Mouse (Mus musculus) embryo, embryonic 10 days (tissue): Measurements from ENCODE around the gene Mylip.

Experiments
- DNase-seq: peaks from one replicate; pipeline ENCODE4 v3.0.0-alpha.2; 2015; ENCODE audit warnings: low spot score

Gene Mylip

GRCm38 (mm10) chr13:45390962-45391853 lies 1.7 kb downstream of the Mylip start:
- peak; percentile 73 for DNase-seq

DNA sequence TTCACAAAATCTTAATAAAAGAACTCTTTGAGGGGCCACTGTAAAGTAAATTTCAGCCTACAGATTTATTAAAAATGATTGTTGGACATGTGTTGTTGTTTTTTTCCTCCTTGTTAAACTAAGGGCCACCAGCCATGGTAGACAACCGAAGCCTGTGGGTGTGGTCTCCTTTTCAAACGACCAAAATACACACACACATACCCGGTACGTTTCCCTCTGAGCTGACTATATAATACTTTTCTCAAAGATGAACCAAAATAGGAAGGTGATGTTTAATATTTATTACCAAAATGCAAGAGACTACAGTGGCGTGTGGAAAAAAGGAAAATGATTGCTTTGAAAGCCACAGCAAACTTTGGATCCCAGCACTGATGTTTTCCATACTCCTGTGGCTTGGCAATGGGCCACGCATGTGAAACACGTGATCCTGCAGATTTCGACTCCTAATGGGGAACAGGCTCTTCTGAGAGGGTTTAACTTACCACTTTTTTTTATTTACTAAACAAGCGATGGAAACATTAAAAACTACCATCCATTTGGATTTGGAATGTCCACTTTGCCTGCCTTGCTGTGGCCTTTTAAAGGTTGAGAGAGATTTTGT lies 2.4 kb downstream of the Mylip start:
- no peak for DNase-seq

DNA sequence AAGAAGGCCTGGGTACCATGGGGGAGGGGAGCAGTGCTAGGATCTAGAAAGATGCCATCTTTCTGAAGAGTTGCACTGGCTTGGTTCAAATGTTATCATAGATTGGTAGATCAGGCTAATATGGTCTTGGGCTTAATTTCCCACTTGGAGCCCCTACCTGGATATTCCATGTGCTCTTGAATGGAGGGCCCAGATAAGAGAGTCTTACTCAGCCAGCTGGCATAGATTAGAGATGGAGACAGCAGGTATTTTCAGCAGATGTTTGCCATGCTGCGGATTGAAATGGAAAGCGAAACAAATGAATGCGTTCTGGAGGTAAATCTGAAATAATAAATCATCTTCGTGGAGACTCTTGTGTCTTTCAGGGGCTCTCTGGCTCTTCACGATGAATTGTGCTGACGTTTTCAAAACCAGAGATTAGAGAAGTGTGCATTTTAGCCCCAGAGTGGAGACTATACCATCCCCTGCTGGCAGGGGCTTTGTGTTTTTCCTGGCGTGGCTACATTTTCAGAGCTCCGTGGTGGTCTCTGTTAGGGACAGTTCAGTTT lies 4.8 kb downstream of the Mylip start:
- no peak for DNase-seq

DNA sequence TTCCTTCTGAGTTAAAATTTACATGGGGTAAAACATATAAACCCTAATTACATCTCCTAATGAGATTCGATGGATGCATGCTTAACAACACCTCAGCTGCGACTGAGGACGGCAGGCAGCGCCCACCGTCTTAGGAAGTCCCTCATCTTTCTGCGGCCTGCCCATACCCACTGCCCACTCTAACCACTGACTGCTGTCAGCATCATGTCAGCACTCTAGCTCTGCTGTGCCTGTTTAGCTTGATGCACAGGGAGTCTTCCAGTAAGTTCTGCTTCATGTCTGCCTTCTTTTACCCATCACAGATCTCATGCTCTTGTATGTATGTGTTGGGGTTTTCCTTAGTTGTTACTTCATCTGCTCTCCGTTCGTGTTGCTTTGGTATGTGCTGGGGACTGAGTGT lies 7.2 kb downstream of the Mylip start:
- DNase-seq, result no peak

DNA sequence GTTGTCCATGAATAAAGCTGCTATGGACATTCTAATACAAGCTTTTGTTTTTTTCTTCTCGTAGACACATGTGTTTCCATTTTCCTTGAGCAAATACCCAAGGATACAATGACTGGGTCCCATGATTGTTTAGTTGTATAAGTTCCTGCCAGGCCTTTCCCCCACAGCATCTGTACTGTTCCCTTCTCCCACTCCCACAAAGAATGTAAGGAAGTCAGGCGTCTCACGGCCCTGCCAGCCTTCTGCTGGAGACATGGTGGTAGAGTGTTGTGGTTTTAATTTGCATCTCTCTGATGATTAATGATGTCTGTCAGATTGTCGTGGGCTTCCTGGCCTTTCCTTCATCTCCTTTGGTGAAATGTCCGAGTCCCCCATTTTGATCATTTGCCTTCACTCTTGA lies 7.7 kb downstream of the Mylip start:
- peak; percentile 46 for DNase-seq

- peak; percentile 60 for DNase-seq
Measured at GRCm38 (mm10) chr13:45397896-45398805, 8.6 kb downstream of the Mylip start.

DNA sequence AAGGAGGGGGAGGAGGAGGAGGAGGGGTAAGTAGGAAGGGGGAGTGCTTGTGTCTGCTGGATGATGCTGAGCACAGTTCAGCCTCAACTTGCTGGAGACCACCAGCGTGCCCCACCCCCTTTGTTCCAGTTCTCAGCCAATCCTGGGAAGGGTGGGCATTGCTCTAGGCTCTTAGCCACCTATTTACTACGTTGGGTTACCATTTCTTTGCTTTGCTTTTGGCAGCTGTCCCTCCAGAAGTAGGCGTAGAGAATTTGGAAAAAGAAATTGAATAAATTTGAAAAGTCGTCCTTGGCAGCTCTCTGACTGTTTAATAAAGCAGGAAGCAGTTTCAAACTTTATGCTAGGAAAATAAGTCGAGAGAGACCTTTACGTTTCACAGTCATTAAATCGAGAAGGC lies 11.2 kb downstream of the Mylip start:
- DNase-seq, result no peak

DNA sequence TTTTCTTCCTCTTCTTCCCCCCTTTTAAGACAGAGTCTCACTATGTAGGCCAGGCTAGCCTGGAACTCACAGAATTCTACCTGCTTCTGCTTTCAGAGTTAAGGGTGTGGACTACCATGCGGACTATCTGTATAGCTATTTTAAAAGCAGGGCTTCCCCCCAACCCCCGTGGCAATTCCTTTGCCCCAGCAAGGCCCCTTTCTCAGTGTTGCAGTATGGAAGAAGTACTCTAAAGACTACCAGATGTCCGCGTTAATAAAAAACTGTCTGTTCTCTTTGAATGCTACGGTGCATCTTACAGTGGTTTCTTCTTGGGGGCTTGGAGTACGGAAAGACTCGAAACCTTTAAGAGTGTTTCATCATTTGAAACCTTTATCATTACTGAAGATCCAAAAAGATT lies 12.3 kb downstream of the Mylip start:
- no peak for DNase-seq

DNA sequence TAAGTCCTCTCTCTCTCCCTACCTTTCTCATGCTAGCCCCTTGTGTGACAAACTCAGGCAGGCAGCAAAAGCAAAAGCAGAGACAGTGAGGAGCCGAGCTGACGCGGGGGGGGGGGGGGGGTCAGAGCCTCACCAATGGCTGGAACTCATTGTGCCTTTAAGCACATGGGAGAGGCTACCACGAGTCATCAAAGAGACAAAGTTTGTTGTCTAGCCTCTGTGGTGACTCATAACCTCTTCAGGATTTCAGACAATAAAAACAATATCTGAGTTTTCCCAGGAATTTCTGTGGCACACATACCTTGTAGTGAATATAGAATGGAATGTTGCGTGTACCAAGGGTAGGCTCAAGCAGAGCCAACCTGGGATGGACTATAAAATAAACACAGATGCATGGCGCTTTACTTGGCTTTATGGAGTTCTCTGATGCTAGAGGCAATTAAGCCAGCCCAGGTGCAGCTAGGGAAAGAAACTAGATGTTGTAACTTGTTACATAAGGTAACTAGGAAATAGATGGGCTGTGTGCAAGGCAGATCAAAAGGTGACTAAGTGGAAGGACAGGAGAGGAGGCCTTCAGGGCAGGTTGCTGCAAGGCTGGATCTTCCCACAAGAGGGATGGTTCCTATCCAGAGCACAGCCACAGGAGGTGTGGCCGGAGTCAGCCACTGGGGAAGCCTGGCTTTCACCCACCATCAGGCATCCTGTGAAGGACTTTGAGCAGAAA lies 12.9 kb downstream of the Mylip start:
- DNase-seq, result no peak

DNA sequence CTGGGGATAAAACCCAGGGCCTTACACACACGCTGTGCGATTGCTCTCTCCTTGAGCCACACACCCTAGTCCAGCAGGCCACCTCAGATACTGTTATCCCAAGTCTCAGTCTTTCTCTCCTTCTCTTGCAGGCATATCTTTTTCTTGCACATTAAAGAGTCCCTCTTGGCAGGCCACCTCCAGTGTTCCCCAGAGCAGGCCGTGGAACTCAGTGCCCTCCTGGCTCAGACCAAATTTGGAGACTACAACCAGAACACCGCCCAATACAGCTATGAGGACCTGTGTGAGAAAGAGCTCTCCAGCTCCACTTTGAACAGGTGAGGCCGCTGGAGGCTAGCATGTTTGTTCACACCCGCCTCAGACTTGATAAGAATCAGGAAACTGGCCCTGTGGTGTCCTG lies 14.7 kb downstream of the Mylip start:
- no peak for DNase-seq

DNA sequence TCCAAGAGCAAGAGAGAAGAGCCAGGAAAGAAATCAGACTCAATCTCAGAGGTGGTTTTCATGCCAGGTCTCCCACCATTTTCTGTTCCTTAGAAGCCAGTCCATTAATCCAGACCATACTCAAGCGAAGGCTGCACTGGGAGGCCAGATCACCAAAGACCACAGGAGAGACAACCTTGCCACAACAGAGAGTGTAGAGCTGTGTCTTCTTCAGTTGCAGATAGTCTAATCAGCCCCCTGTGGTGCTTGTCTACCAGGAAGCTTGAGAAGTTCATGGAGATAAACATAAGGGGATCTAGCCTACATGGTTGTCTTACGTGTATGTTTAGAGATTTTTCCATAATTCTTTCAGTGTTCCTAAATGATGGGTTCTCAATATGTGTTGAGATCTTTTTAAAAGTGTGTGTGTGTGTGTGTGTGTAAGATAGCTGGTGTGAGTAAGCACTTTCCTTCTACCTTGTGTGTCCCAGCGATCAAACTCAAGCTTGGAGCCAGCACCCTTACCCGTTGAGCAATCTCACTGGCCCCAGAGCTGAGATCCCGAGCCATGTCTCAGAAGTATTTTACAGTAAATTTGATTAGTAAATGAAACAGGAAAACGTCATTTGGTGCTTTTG lies 15.8 kb downstream of the Mylip start:
- DNase-seq, result no peak

GRCm38 (mm10) chr13:45406289-45406688 lies 16.7 kb downstream of the Mylip start:
- no peak for DNase-seq

GRCm38 (mm10) chr13:45406703-45407102 lies 17.2 kb downstream of the Mylip start:
- no peak for DNase-seq

- no peak for DNase-seq
Measured at GRCm38 (mm10) chr13:45410936-45411335, 21.4 kb downstream of the Mylip start.

- DNase-seq, result no peak
Measured at GRCm38 (mm10) chr13:45413066-45413465, 23.5 kb downstream of the Mylip start.

DNA sequence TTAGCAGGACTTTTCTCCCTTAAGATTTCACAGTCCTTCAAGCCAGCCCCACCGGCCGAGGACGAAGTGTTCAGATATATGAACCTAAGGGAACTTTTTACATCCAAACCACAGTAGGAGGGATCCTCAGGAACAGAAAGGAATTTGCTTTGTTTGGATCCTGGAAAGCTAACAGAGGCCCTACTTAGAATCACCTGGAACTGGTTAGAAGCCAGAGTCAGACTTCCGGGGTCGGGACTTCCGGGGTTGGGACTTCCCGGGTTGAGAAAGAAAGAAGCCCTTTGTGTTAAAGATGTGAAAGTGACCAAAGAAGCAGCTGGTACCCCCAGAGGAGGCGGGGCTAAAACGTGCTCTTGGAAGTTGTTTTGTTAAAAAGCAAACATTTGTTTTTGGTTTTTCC lies 24.5 kb downstream of the Mylip start:
- DNase-seq, result no peak

DNA sequence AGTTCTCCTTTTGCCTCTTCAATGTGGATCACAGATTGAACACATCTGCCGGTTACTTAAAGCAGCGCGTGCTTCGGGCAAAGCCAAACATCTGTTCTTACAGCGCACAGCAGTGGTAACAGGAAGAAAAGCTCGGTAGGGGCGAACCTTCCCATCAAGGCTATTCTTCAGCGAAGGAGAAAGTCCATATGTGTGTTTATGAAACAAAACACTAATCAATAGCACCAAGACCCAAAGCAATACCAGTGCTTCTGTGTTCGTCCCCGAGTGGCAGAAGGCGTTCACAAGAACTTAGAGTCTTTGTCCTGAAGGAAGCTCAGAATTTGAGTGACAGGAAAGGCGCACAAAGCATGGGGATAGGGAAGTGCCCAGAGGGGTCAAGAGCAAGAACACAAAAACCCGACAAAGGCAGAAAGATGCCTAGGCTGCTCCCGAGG lies 27.1 kb downstream of the Mylip start:
- DNase-seq, result peak; percentile 52

- DNase-seq, result no peak
Measured at GRCm38 (mm10) chr13:45418986-45419385, 29.4 kb downstream of the Mylip start.

DNA sequence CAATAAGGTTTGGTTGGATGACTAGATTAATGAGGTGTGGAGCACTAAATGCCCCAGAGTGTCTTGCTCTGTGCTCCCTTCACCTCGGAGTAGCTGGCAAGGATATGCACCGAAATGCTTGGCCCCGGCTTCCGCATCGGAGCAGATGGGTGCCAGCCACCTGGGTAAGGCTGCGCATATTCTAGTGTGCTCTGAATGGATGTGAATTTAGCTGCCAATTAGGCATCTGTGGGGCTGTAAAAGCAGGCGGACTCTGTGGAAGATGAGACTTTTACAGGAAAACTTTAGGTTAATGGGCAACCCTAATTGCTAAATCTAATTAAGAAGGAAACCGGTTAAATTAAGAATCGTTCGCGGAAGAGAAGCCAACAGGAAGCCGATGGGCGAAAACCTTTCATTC lies 32.7 kb downstream of the Mylip start:
- DNase-seq, result no peak

- DNase-seq, result no peak
Measured at GRCm38 (mm10) chr13:45422709-45423108, 33.2 kb downstream of the Mylip start.

- DNase-seq, result no peak
Measured at GRCm38 (mm10) chr13:45423905-45424304, 34.4 kb downstream of the Mylip start.
